Mouse (Mus musculus): ENCODE results near the gene Icam4.

- TF ChIP-seq CTCF (IDR thresholded peaks at IDR 0.05; ENCODE audit: borderline replicate concordance, insufficient read depth, low read depth, low read length) = no peak
- no peak for TF ChIP-seq POLR2A (IDR thresholded peaks at IDR 0.05; ENCODE audit: borderline replicate concordance, insufficient read depth, low read length)
Measured at GRCm38 (mm10) chr9:21014691-21015570, 14.2 kb upstream of the Icam4 start.

All from cerebellum, adult 2 months (tissue).